Mouse (Mus musculus) olfactory bulb, adult 2 months (tissue): ENCODE measurements around the gene Ash1l. TPM values are rescaled to one million over a fixed set of nuclear protein-coding genes. Genes with fewer than 3 reads are reported as not detected.
"Not testable (repeated sequence)": the region's sequence is repeated elsewhere in the genome, so short reads cannot be mapped to it uniquely, and the experiment has no call there.

Experiments
- H3K27ac ChIP-seq: fragments of 200-500 bp; 2 replicates; pipeline ENCODE4 v1.5.1; 2012; ENCODE audit warnings: low read depth, low read length; ENCODE audit not compliant: insufficient read depth
- H3K4me1 ChIP-seq: fragments of 200-500 bp; 2 replicates; pipeline ENCODE4 v1.6.1; 2012; ENCODE audit warnings: low read length; ENCODE audit not compliant: control insufficient read depth, insufficient read depth
- H3K4me3 ChIP-seq: fragments of 200-500 bp; 2 replicates; pipeline ENCODE4 v1.5.1; 2012; ENCODE audit warnings: mild to moderate bottlenecking, low read depth, low read length, moderate library complexity; ENCODE audit not compliant: insufficient read depth
- CTCF ChIP-seq: fragments of 200-500 bp; IDR thresholded peaks from 2 replicates; pipeline ENCODE4 v1.5.1; 2012; ENCODE audit warnings: low read depth, mild to moderate bottlenecking, low read length, moderate library complexity; ENCODE audit not compliant: insufficient read depth
- POLR2A ChIP-seq: fragments of 200-500 bp; IDR thresholded peaks from 2 replicates; pipeline ENCODE4 v1.6.1; 2012; ENCODE audit warnings: mild to moderate bottlenecking, low read depth, low read length, moderate library complexity; ENCODE audit not compliant: insufficient read depth
- WGBS: fragments of 180-500 bp; shearing (Covaris S2); methylation state at CpG from one replicate; pipeline ENCODE4 v1.1.7; 2018; 5-methylcytosine and 5-hydroxymethylcytosine counted together
- polyA plus RNA-seq: library from polyadenylated mRNA; stranded (reverse); fragments of >200 nt; gene quantifications from 2 replicates; pipeline ENCODE4 v1.2.4, GENCODE M21; 2012; ENCODE audit warnings: low replicate concordance; ENCODE audit not compliant: missing spikeins, insufficient read depth, insufficient read length

Gene Ash1l
- polyA plus RNA-seq, 1 experiment: 107 TPM

- no peak overlapping the region for H3K4me3 ChIP-seq
- TF ChIP-seq CTCF (no peak), POLR2A (no peak)
- H3K4me1 ChIP-seq: 0 out of 2 replicates have a peak, but pooled peaks cover 2% of the 10 kb centered on the region
- 94% methylated on average over 7 of the region's 7 CpGs for whole genome bisulfite sequencing
- no peak overlapping the region for H3K27ac ChIP-seq
These were observed 51.1 kb downstream of the Ash1l start for GRCm38 (mm10) chr3:89001536-89001935.

- 92% methylated on average over 5 of the region's 5 CpGs for WGBS
- not testable (repeated sequence) for H3K4me3 ChIP-seq, H3K4me1 ChIP-seq, H3K27ac ChIP-seq
These were observed 80.5 kb downstream of the Ash1l start for GRCm38 (mm10) chr3:89030896-89031295.

- TF ChIP-seq POLR2A (no peak), CTCF (no peak)
These were observed 92.9 kb downstream of the Ash1l start for GRCm38 (mm10) chr3:89043359-89043758.

GRCm38 (mm10) chr3:89058361-89058760 lies 107.9 kb downstream of the Ash1l start:
- TF ChIP-seq POLR2A (no peak), CTCF (no peak)
- WGBS: 89% methylated on average over 9 of the region's 9 CpGs
- H3K4me1 ChIP-seq: no peaks in the 10 kb centered on the region; the same call in 1 of the 2 replicates
- H3K27ac ChIP-seq: no peak overlapping the region
- H3K4me3 ChIP-seq: no peak overlapping the region

More at GRCm38 (mm10) chr3:89043359-89043758, 92.9 kb downstream of the Ash1l start:
- Histone ChIP-seq H3K4me3 (no peak overlapping the region), H3K27ac (no peak overlapping the region), H3K4me1 (no peaks in the 10 kb centered on the region)
- WGBS: 54% methylated on average over 4 of the region's 4 CpGs

GRCm38 (mm10) chr3:89058783-89059182 lies 108.4 kb downstream of the Ash1l start:
- no peak overlapping the region for H3K4me3 ChIP-seq
- H3K27ac ChIP-seq: no peak overlapping the region
- no peaks in the 10 kb centered on the region; the same call in 1 of the 2 replicates for H3K4me1 ChIP-seq
- 66% methylated on average over 3 of the region's 3 CpGs for WGBS
- TF ChIP-seq POLR2A (no peak), CTCF (no peak)

- Histone ChIP-seq H3K4me3 (no peak overlapping the region), H3K4me1 (no peaks in the 10 kb centered on the region; the same call in 1 of the 2 replicates), H3K27ac (no peak overlapping the region)
- 73% methylated on average over 3 of the region's 3 CpGs for WGBS
- no peak for TF ChIP-seq CTCF
- no peak for TF ChIP-seq POLR2A
These were observed 111.3 kb downstream of the Ash1l start for GRCm38 (mm10) chr3:89061696-89062095.

- H3K4me3 ChIP-seq: no peak overlapping the region
- no peaks in the 10 kb centered on the region for H3K4me1 ChIP-seq
- H3K27ac ChIP-seq: no peak overlapping the region
- no peak for TF ChIP-seq POLR2A
- no peak for TF ChIP-seq CTCF
These were observed 116.8 kb downstream of the Ash1l start for GRCm38 (mm10) chr3:89067265-89067664.

GRCm38 (mm10) chr3:89077383-89077782 lies 127.0 kb downstream of the Ash1l start:
- Histone ChIP-seq H3K4me1 (no peaks in the 10 kb centered on the region), H3K4me3 (no peak overlapping the region), H3K27ac (no peak overlapping the region)
- WGBS: 85% methylated on average over 9 of the region's 9 CpGs
- TF ChIP-seq POLR2A (no peak), CTCF (no peak)

GRCm38 (mm10) chr3:89082287-89082686 lies 131.9 kb downstream of the Ash1l start:
- H3K27ac ChIP-seq, H3K4me1 ChIP-seq, H3K4me3 ChIP-seq: not testable (repeated sequence)

GRCm38 (mm10) chr3:89084133-89084532 lies 133.7 kb downstream of the Ash1l start:
- 70% methylated on average over 2 of the region's 2 CpGs for WGBS
- peaks cover 13% of the 10 kb centered on the region for H3K4me1 ChIP-seq
- no peak overlapping the region for H3K27ac ChIP-seq
- no peak overlapping the region for H3K4me3 ChIP-seq
- no peak for TF ChIP-seq CTCF
- TF ChIP-seq POLR2A: no peak
